Mouse (Mus musculus): ENCODE measurements around the gene Syk. TPM values are rescaled to one million over a fixed set of nuclear protein-coding genes. Genes with fewer than 3 reads are reported as not detected.

The Syk gene
- total RNA-seq, 1 experiment = 13.3 TPM

- Histone ChIP-seq H3K36me3 (ENCODE audit: control insufficient read depth, insufficient read depth, low read length, poor library complexity, severe bottlenecking) (peaks cover 6% of the 10 kb centered on the region; the same call in 1 of the 2 replicates), H3K4me1 (ENCODE audit: control insufficient read depth in 2 of 2, insufficient read depth in 2 of 2, low read length in 2 of 2, poor library complexity in 1 of 2) (peaks cover 0 to 2% of the 10 kb centered on the region in 2 experiments; a peak in 2 of 4 replicates), H3K9me3 (ENCODE audit: control insufficient read depth, insufficient read depth, low read depth, low read length) (no peaks in the 10 kb centered on the region), H3K9ac (ENCODE audit: insufficient read depth, low read depth, low read length, poor library complexity, severe bottlenecking) (no peak overlapping the region), H3K27ac (ENCODE audit: insufficient read depth, low read depth, low read length, poor library complexity, severe bottlenecking) (no peak overlapping the region), H3K4me3 (ENCODE audit: insufficient read depth in 1 of 2, low read depth in 1 of 2, low read length in 2 of 2, poor library complexity in 1 of 2, severe bottlenecking in 1 of 2) (no peak overlapping the region)
- no peak for TF ChIP-seq ZC3H11A (IDR thresholded peaks at IDR 0.05; ENCODE audit: borderline replicate concordance, low read depth, low read length)
- no peak for TF ChIP-seq MAFK (IDR thresholded peaks at IDR 0.05; ENCODE audit: insufficient read depth, low read depth, low read length)
- no peak for TF ChIP-seq ZNF384 (IDR thresholded peaks at IDR 0.05; ENCODE audit: low read depth, low read length)
- no peak for TF ChIP-seq HCFC1 (IDR thresholded peaks at IDR 0.05; ENCODE audit: borderline replicate concordance, insufficient read depth, low read length)
- TF ChIP-seq CHD2 (IDR thresholded peaks at IDR 0.05; ENCODE audit: low read depth, low read length) = no peak
- in situ Hi-C loops (cut with MboI; ENCODE audit: low sequenced_read_pairs in 2 of 2, unreplicated experiment in 2 of 2) = no loop called here
- no peak for DNase-seq (ENCODE audit: low read depth, low spot score)
Observed at GRCm38 (mm10) chr13:52591831-52592230, 8.9 kb downstream of the Syk start.

DNA sequence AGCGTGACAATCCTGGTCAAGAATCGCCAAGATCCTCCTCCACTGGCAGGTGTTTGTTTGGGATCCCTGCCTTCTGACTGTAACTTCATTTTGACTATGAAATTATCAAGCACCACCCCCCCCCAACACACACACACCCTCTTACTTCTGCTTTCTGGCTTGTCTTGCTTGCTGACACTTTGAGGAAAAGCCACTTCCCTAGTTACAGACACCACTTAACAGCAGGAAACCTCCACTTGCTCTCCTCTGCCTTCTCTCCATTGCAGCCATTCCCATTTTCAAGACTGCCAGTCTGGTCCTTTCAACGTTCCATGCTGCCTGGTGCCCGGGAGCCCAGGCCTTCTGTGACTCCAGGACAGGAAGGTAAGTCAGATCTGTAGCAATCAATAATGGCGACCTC, 13.7 kb downstream of the Syk start:
- in situ Hi-C loops (cut with MboI; ENCODE audit: low sequenced_read_pairs in 2 of 2, unreplicated experiment in 2 of 2) = no loop called here
- no peak for DNase-seq (ENCODE audit: low read depth, low spot score)
- H3K36me3 ChIP-seq (ENCODE audit: control insufficient read depth, insufficient read depth, low read length, poor library complexity, severe bottlenecking) = peaks cover 6% of the 10 kb centered on the region; the same call in 1 of the 2 replicates
- H3K27ac ChIP-seq (ENCODE audit: insufficient read depth, low read depth, low read length, poor library complexity, severe bottlenecking) = no peak overlapping the region
- H3K9ac ChIP-seq (ENCODE audit: insufficient read depth, low read depth, low read length, poor library complexity, severe bottlenecking) = no peak overlapping the region
- TF ChIP-seq ZC3H11A (IDR thresholded peaks at IDR 0.05; ENCODE audit: borderline replicate concordance, low read depth, low read length) (no peak), HCFC1 (IDR thresholded peaks at IDR 0.05; ENCODE audit: borderline replicate concordance, insufficient read depth, low read length) (no peak), MAFK (IDR thresholded peaks at IDR 0.05; ENCODE audit: insufficient read depth, low read depth, low read length) (no peak), CHD2 (IDR thresholded peaks at IDR 0.05; ENCODE audit: low read depth, low read length) (no peak), ZNF384 (IDR thresholded peaks at IDR 0.05; ENCODE audit: low read depth, low read length) (no peak)
- no peaks in the 10 kb centered on the region; a peak in 1 of 4 replicates for H3K4me1 ChIP-seq (ENCODE audit: control insufficient read depth in 2 of 2, insufficient read depth in 2 of 2, low read length in 2 of 2, poor library complexity in 1 of 2)
- no peaks in the 10 kb centered on the region for H3K9me3 ChIP-seq (ENCODE audit: control insufficient read depth, insufficient read depth, low read depth, low read length)
- H3K4me3 ChIP-seq (ENCODE audit: insufficient read depth in 1 of 2, low read depth in 1 of 2, low read length in 2 of 2, poor library complexity in 1 of 2, severe bottlenecking in 1 of 2) = no peak overlapping the region

DNA sequence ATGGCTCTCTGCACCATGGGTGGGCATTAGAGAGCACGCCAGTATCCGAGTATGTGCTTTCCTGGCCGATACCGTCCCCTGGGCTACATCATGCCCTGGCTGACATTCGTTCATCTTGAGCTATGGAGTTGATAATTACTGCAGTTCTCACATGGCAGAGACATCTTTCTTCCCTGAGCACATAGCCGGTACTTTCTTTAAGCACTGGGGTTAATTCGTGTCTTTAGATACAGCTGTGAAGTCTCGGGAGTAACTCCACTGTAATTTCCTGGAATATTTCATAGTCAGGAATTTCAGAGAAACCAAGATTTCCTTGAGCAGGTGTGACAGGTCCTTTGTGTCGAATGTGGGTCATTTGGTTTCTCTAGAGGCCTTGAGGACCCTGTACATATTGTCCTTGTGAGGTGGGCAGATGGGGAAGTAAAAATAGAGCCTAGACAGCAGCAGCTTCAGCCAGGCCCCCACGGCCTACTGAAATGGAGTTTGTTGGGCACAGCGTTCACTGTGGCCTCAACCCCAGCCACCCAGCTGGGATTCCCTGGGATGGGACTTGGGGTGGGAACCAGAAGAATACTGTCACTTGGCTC, 14.2 kb downstream of the Syk start:
- Histone ChIP-seq H3K27ac (ENCODE audit: insufficient read depth, low read depth, low read length, poor library complexity, severe bottlenecking) (no peak overlapping the region), H3K36me3 (ENCODE audit: control insufficient read depth, insufficient read depth, low read length, poor library complexity, severe bottlenecking) (peaks cover 6% of the 10 kb centered on the region; the same call in 1 of the 2 replicates), H3K4me3 (ENCODE audit: insufficient read depth in 1 of 2, low read depth in 1 of 2, low read length in 2 of 2, poor library complexity in 1 of 2, severe bottlenecking in 1 of 2) (no peak overlapping the region), H3K9me3 (ENCODE audit: control insufficient read depth, insufficient read depth, low read depth, low read length) (no peaks in the 10 kb centered on the region), H3K9ac (ENCODE audit: insufficient read depth, low read depth, low read length, poor library complexity, severe bottlenecking) (no peak overlapping the region), H3K4me1 (ENCODE audit: control insufficient read depth in 2 of 2, insufficient read depth in 2 of 2, low read length in 2 of 2, poor library complexity in 1 of 2) (no peaks in the 10 kb centered on the region; a peak in 1 of 4 replicates)
- in situ Hi-C loops (cut with MboI; ENCODE audit: low sequenced_read_pairs in 2 of 2, unreplicated experiment in 2 of 2) = no loop called here
- TF ChIP-seq ZC3H11A (IDR thresholded peaks at IDR 0.05; ENCODE audit: borderline replicate concordance, low read depth, low read length) = no peak
- no peak for TF ChIP-seq ZNF384 (IDR thresholded peaks at IDR 0.05; ENCODE audit: low read depth, low read length)
- no peak for TF ChIP-seq MAFK (IDR thresholded peaks at IDR 0.05; ENCODE audit: insufficient read depth, low read depth, low read length)
- TF ChIP-seq CHD2 (IDR thresholded peaks at IDR 0.05; ENCODE audit: low read depth, low read length) = no peak
- no peak for DNase-seq (ENCODE audit: low read depth, low spot score)

DNA sequence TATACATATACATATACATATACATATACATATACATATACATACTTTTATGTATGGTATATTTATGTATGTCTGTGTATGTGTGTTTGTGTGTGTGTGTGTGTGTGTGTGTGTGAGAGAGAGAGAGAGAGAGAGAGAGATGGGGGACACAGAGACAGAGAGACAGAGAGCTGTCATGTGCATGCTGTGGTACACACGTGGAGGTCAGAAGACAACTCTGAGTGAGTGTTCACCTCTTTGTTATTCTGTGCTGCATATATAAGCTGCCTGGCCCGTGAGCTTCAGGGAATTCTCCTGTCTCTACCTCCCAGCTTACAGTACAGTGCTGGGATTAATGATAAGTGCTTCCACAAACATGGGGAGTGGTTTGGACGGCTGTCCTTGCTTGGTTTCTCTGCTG, 15.3 kb downstream of the Syk start:
- H3K4me1 ChIP-seq (ENCODE audit: control insufficient read depth in 2 of 2, insufficient read depth in 2 of 2, low read length in 2 of 2, poor library complexity in 1 of 2) = no peaks in the 10 kb centered on the region; a peak in 1 of 4 replicates
- H3K36me3 ChIP-seq (ENCODE audit: control insufficient read depth, insufficient read depth, low read length, poor library complexity, severe bottlenecking) = peaks cover 6% of the 10 kb centered on the region; the same call in 1 of the 2 replicates
- no peak overlapping the region for H3K27ac ChIP-seq (ENCODE audit: insufficient read depth, low read depth, low read length, poor library complexity, severe bottlenecking)
- H3K4me3 ChIP-seq (ENCODE audit: insufficient read depth in 1 of 2, low read depth in 1 of 2, low read length in 2 of 2, poor library complexity in 1 of 2, severe bottlenecking in 1 of 2) = no peak overlapping the region
- H3K9ac ChIP-seq (ENCODE audit: insufficient read depth, low read depth, low read length, poor library complexity, severe bottlenecking) = no peak overlapping the region
- DNase-seq (ENCODE audit: low read depth, low spot score) = no peak
- TF ChIP-seq ZC3H11A (IDR thresholded peaks at IDR 0.05; ENCODE audit: borderline replicate concordance, low read depth, low read length) (no peak), HCFC1 (IDR thresholded peaks at IDR 0.05; ENCODE audit: borderline replicate concordance, insufficient read depth, low read length) (no peak), CHD2 (IDR thresholded peaks at IDR 0.05; ENCODE audit: low read depth, low read length) (no peak), MAFK (IDR thresholded peaks at IDR 0.05; ENCODE audit: insufficient read depth, low read depth, low read length) (no peak), ZNF384 (IDR thresholded peaks at IDR 0.05; ENCODE audit: low read depth, low read length) (no peak)
- in situ Hi-C loops (cut with MboI; ENCODE audit: low sequenced_read_pairs in 2 of 2, unreplicated experiment in 2 of 2) = no loop called here
- no peaks in the 10 kb centered on the region for H3K9me3 ChIP-seq (ENCODE audit: control insufficient read depth, insufficient read depth, low read depth, low read length)
